Mouse (Mus musculus) E14TG2a.4 (cell line): Measurements from ENCODE around the gene Uba2.
A peak's percentile ranks its signal among the peaks of the same experiment; 100 is the strongest.

Source experiments
- CTCF ChIP-seq: conservative IDR thresholded peaks from 2 replicates; pipeline ENCODE4 v1.5.1; 2014; ENCODE audit warnings: low read length
- NANOG ChIP-seq: IDR thresholded peaks from 2 replicates; pipeline ENCODE4 v1.6.1; 2014; ENCODE audit warnings: borderline replicate concordance, low read length, mixed read lengths
- POU5F1 ChIP-seq: IDR thresholded peaks from 2 replicates; pipeline ENCODE4 v1.6.1; 2014; ENCODE audit warnings: low read length, borderline replicate concordance

DNA sequence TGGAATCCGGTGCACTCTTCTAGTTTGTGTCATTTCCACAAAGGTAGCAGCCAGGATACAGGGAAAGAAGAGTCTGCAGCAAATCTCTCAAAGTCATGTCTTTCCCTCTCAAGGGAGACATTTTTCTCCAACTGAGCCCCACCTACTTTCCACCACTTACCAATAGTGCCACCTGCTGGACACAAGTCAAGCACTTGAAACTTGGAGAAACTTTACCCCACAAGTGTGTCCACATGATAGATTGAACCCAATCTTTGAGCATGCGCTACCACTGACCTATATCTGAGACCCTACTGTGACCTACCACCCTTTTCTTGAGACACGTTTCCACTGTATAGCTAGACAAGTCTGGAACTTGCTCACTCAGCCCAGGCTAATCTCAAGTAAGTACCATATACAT, 28.9 kb upstream of the Uba2 start:
- TF ChIP-seq CTCF, result peak; percentile 68
- no peak for TF ChIP-seq POU5F1
- TF ChIP-seq NANOG, result no peak
